In genomic region chr10:81189821-81190220, GRCm38 (mm10) we compare ENCODE assay signal across 25 mouse cellular contexts. TPM values are rescaled to one million over a fixed set of nuclear protein-coding genes. Genes with fewer than 3 reads are reported as not detected.
A peak's percentile ranks its signal among the peaks of the same experiment; 100 is the strongest.
DNase-seq lines count a peak whose midpoint lies in the region; TF ChIP-seq lines count a peak whose summit lies in the region.
"Had no signal": no experiment of that assay in that cellular context is flagged by ENCODE, and none has a peak within 500 bp of the region (broad histone marks: within the 10 kb centered on the region; RNA-seq: fewer than 3 reads in every experiment).

No protein-coding gene starts in this region.

- peaks cover 7% of the 10 kb centered on the region for H3K4me1 ChIP-seq in heart, adult 2 months (ENCODE audit: control insufficient read depth, insufficient read depth, low read length)
- H3K4me1 ChIP-seq in E14TG2a.4 (replicated peaks; ENCODE audit: low read depth, low read length) (peaks cover 74% of the 10 kb centered on the region), ES-E14 (ENCODE audit: control insufficient read depth in 2 of 2, insufficient read depth in 2 of 2, low read length in 2 of 2, poor library complexity in 1 of 2) (peaks cover 2 to 23% of the 10 kb centered on the region in 2 experiments; a peak in 3 of 4 replicates)

- no peaks in the 10 kb centered on the region for H3K27me3 ChIP-seq in heart, adult 2 months (ENCODE audit: control insufficient read depth, insufficient read depth, low read length)
- H3K27me3 ChIP-seq in E14TG2a.4 (ENCODE audit: insufficient read depth, low read length) = peaks cover 4% of the 10 kb centered on the region

- TF ChIP-seq CTCF in heart, adult 2 months (IDR thresholded peaks at IDR 0.05) = no peak
- TF ChIP-seq CTCF in E14TG2a.4 (conservative IDR thresholded peaks at IDR 0.05; ENCODE audit: low read length) = no peak

- 0 out of 2 replicates have a peak, but pooled peaks cover 2% of the 10 kb centered on the region for H3K79me2 ChIP-seq in heart, adult 2 months (replicated peaks; ENCODE audit: control insufficient read depth, insufficient read depth, low read length)

- no peak for TF ChIP-seq EP300 in heart, adult 2 months (IDR thresholded peaks at IDR 0.05; ENCODE audit: insufficient read depth, low read depth, low read length)

- 86% methylated on average over 26 of the region's 26 CpGs for WGBS in heart, adult 2 months

- peak; percentile 18 for DNase-seq in adrenal gland, adult 2 months
- no peak for DNase-seq in adrenal gland, adult 18-20 months (ENCODE audit: low spot score in 2 of 2)
- DNase-seq in heart, adult 11 months = peak; percentile 94
- no peak for DNase-seq in heart, adult 2 months
- no peak for DNase-seq in ES-E14 (ENCODE audit: low read depth, low spot score)
- DNase-seq in gastrocnemius, adult 18-20 months (ENCODE audit: low spot score) = no peak
- DNase-seq: adrenal gland, postnatal 25 days; cerebellum, adult 11 months; embryo, embryonic 11 days had no signal

- H3K36me3 ChIP-seq in heart, adult 2 months (ENCODE audit: control insufficient read depth, insufficient read depth, low read length) = no peaks in the 10 kb centered on the region
- H3K36me3 ChIP-seq in E14TG2a.4 (ENCODE audit: insufficient read depth, low read length) (peaks cover 52% of the 10 kb centered on the region), ES-E14 (ENCODE audit: control insufficient read depth, insufficient read depth, low read length, poor library complexity, severe bottlenecking) (peaks cover 15% of the 10 kb centered on the region)

- intact Hi-C loops in heart, adult 2 months (cut with DNase I) = no loop called here

- in situ Hi-C loops in ES-E14 (cut with MboI; ENCODE audit: low sequenced_read_pairs in 2 of 2, unreplicated experiment in 2 of 2) = no loop called here

- H3K27ac ChIP-seq in heart, adult 2 months = no peak overlapping the region
- no peak overlapping the region for H3K27ac ChIP-seq in ES-E14 (ENCODE audit: insufficient read depth, low read depth, low read length, poor library complexity, severe bottlenecking)
- H3K27ac ChIP-seq: embryonic facial prominence, embryonic 15.5 days; forebrain, embryonic 10.5 days; forebrain, embryonic 12.5 days had no signal

- no peak for TF ChIP-seq POLR2A in heart, adult 2 months (IDR thresholded peaks at IDR 0.05; ENCODE audit: insufficient read depth, low read depth, low read length)

- H3K4me3 ChIP-seq in heart, adult 2 months = no peak overlapping the region
- H3K4me3 ChIP-seq in E14TG2a.4 (replicated peaks; ENCODE audit: low read length) (peak overlapping the region; percentile 80), ES-E14 (ENCODE audit: insufficient read depth in 1 of 2, low read depth in 1 of 2, low read length in 2 of 2, poor library complexity in 1 of 2, severe bottlenecking in 1 of 2) (peak overlapping the region; percentile 20 to 46)
- H3K4me3 ChIP-seq: embryonic facial prominence, embryonic 13.5 days; embryonic facial prominence, embryonic 15.5 days; erythroblast, embryonic 14.5 days; forebrain, embryonic 10.5 days; forebrain, embryonic 12.5 days had no signal

- H3K9ac ChIP-seq in heart, adult 2 months (ENCODE audit: low read depth, low read length) = no peak overlapping the region
- H3K9ac ChIP-seq in ES-E14 (ENCODE audit: insufficient read depth, low read depth, low read length, poor library complexity, severe bottlenecking) = peak overlapping the region; percentile 57
- H3K9ac ChIP-seq: embryonic facial prominence, embryonic 13.5 days; embryonic facial prominence, embryonic 15.5 days; forebrain, embryonic 12.5 days had no signal

- no peaks in the 10 kb centered on the region for H3K9me3 ChIP-seq in E14TG2a.4 (ENCODE audit: low read length)
- H3K9me3 ChIP-seq in ES-E14 (ENCODE audit: control insufficient read depth, insufficient read depth, low read depth, low read length) = no peaks in the 10 kb centered on the region
- H3K9me3 ChIP-seq: embryonic facial prominence, embryonic 13.5 days; embryonic facial prominence, embryonic 15.5 days; forebrain, embryonic 10.5 days; forebrain, embryonic 12.5 days had no signal

TF ChIP-seq in ES-E14, 5 proteins besides CTCF, POLR2A, EP300 and RAD21:
- TF ChIP-seq HCFC1 (IDR thresholded peaks at IDR 0.05; ENCODE audit: borderline replicate concordance, insufficient read depth, low read length) (no peak), CHD2 (IDR thresholded peaks at IDR 0.05; ENCODE audit: low read depth, low read length) (no peak), MAFK (IDR thresholded peaks at IDR 0.05; ENCODE audit: insufficient read depth, low read depth, low read length) (no peak), ZC3H11A (IDR thresholded peaks at IDR 0.05; ENCODE audit: borderline replicate concordance, low read depth, low read length) (no peak), ZNF384 (IDR thresholded peaks at IDR 0.05; ENCODE audit: low read depth, low read length) (no peak)
TF ChIP-seq in ES-E14: peak in this region for 0.

RNA-seq across cellular contexts. Expression of gene 4930442H23Rik, which starts 6.2 kb away (rescaled TPM):
- total RNA-seq in adrenal gland, adult 2 months (2021) = not detected
- polyA plus RNA-seq in adrenal gland, adult 2 months (2012; rRNA removed) = 0.12 TPM in 1 of 2 replicates, not detected in the other
- total RNA-seq in adrenal gland, adult 18-20 months (2021) = not detected
- not detected for total RNA-seq in heart, adult 2 months (2021)
- polyA plus RNA-seq in heart, adult 2 months (2012; rRNA removed) = not detected in 2 replicates
- total RNA-seq in ES-E14 (2012; rRNA removed) = 0.54 and 0.79 TPM in 2 replicates
- total RNA-seq in gastrocnemius, adult 18-20 months (2021) = not detected
- total RNA-seq: adrenal gland, postnatal 10 days; adrenal gland, postnatal 25 days; adrenal gland, postnatal 4 days; CH12.LX; common myeloid progenitor, adult 5-6 weeks had no signal
- polyA plus RNA-seq: brain, embryonic 14.5 days; CD4-positive, CD25-positive, alpha-beta regulatory T cell, adult 4 months; embryonic facial prominence, embryonic 11.5 days; embryonic facial prominence, embryonic 13.5 days; erythroblast, embryonic 14.5 days; forebrain, embryonic 10.5 days; forebrain, embryonic 12.5 days; forebrain, embryonic 14.5 days; forebrain, embryonic 16.5 days had no signal

RNA-seq across cellular contexts. Expression of gene Dapk3, which starts 7.0 kb away (rescaled TPM):
- total RNA-seq in adrenal gland, adult 2 months (2021) = 10 to 100 TPM; 74.6 to 76.7 TPM
- polyA plus RNA-seq in adrenal gland, adult 2 months (2012; rRNA removed) = 100 and 127 TPM in 2 replicates
- total RNA-seq in adrenal gland, adult 18-20 months (2021) = 10 to 100 TPM; 63.4 to 74.2 TPM
- total RNA-seq in heart, adult 2 months (2021) = 10 to 100 TPM; 27.8 to 29.0 TPM
- 30.6 and 35.5 TPM in 2 replicates for polyA plus RNA-seq in heart, adult 2 months (2012; rRNA removed)
- total RNA-seq in ES-E14 (2012; rRNA removed) = 65.1 and 66.4 TPM in 2 replicates
- 10 to 100 TPM; 25.5 to 28.4 TPM for total RNA-seq in gastrocnemius, adult 18-20 months (2021)

RNA-seq across cellular contexts. Expression of gene Nmrk2, which starts 12.0 kb away (rescaled TPM):
- not detected for total RNA-seq in adrenal gland, adult 2 months (2021)
- not detected in 2 replicates for polyA plus RNA-seq in adrenal gland, adult 2 months (2012; rRNA removed)
- not detected for total RNA-seq in adrenal gland, adult 18-20 months (2021)
- 1 to 10 TPM; 8.7 to 8.8 TPM for total RNA-seq in heart, adult 2 months (2021)
- 4.7 and 6.3 TPM in 2 replicates for polyA plus RNA-seq in heart, adult 2 months (2012; rRNA removed)
- not detected in 2 replicates for total RNA-seq in ES-E14 (2012; rRNA removed)
- 100 to 1,000 TPM in 1 of 2 experiments, 10 to 100 TPM in 1; 59.9 to 118 TPM for total RNA-seq in gastrocnemius, adult 18-20 months (2021)
- total RNA-seq: adrenal gland, postnatal 25 days; CH12.LX; common myeloid progenitor, adult 5-6 weeks; MEL had no signal
- polyA plus RNA-seq: embryonic facial prominence, embryonic 11.5 days; embryonic facial prominence, embryonic 13.5 days; erythroblast, embryonic 14.5 days; forebrain, embryonic 10.5 days; forebrain, embryonic 12.5 days; forebrain, embryonic 14.5 days had no signal

RNA-seq across cellular contexts. Expression of gene Eef2, which starts 13.4 kb away (rescaled TPM):
- total RNA-seq in adrenal gland, adult 2 months (2021) = 1,000 to 10,000 TPM; 1,393 to 1,508 TPM
- polyA plus RNA-seq in adrenal gland, adult 2 months (2012; rRNA removed) = 1,342 and 1,424 TPM in 2 replicates
- 1,000 to 10,000 TPM; 1,443 to 1,598 TPM for total RNA-seq in adrenal gland, adult 18-20 months (2021)
- 1,000 to 10,000 TPM; 1,027 to 1,244 TPM for total RNA-seq in heart, adult 2 months (2021)
- 887 and 1,187 TPM in 2 replicates for polyA plus RNA-seq in heart, adult 2 months (2012; rRNA removed)
- 2,093 and 2,486 TPM in 2 replicates for total RNA-seq in ES-E14 (2012; rRNA removed)
- total RNA-seq in gastrocnemius, adult 18-20 months (2021) = 1,000 to 10,000 TPM; 1,320 to 1,335 TPM

RNA-seq across cellular contexts. Expression of gene Pias4, which starts 22.1 kb away (rescaled TPM):
- 10 to 100 TPM; 27.3 to 29.8 TPM for total RNA-seq in adrenal gland, adult 2 months (2021)
- polyA plus RNA-seq in adrenal gland, adult 2 months (2012; rRNA removed) = 41.4 and 48.6 TPM in 2 replicates
- total RNA-seq in adrenal gland, adult 18-20 months (2021) = 10 to 100 TPM; 27.3 to 29.7 TPM
- total RNA-seq in heart, adult 2 months (2021) = 10 to 100 TPM; 14.1 to 16.5 TPM
- 22.3 and 23.3 TPM in 2 replicates for polyA plus RNA-seq in heart, adult 2 months (2012; rRNA removed)
- total RNA-seq in ES-E14 (2012; rRNA removed) = 37.8 and 50.7 TPM in 2 replicates
- 10 to 100 TPM; 15.3 to 17.1 TPM for total RNA-seq in gastrocnemius, adult 18-20 months (2021)

Comparison
In these comparisons a context has a peak if more than half of its experiments do, and no peak if none do; other contexts are left out.
1. DNase-seq: peak in adrenal gland, adult 2 months (single experiment) and heart, adult 11 months (single experiment); none in adrenal gland, adult 18-20 months (0 of 2), heart, adult 2 months (0 of 2), ES-E14 (single experiment) and gastrocnemius, adult 18-20 months (single experiment).
2. RNA of gene Nmrk2, which starts 12.0 kb away (total RNA-seq): 59.9 to 118 TPM in gastrocnemius, adult 18-20 months; 8.7 to 8.8 TPM in heart, adult 2 months, not detected in ES-E14, not detected in adrenal gland, adult 2 months and not detected in adrenal gland, adult 18-20 months; every median in the first group is over 4 times any median in the second.